Mouse (Mus musculus): Measurements from ENCODE around the gene Sec24d.

The Sec24d gene

DNA sequence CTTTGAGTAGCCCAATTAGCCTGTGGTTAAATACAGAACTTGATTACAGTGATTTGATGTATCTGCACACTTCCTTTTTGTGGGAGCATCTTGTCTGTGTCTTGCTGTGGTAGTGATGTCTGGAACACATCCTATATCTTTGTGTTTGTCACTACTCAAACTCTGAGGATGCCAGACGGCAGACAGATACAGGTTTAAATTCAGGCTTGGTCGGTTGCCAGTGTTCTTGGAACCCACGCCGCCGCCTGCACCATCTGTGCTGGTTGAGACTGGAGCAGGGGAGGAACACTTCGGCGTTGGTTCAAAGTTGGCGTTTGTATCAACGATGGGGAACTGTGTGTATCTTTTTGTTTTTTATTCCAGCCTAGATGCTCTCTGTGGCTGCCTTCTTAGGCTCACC lies 31.0 kb downstream of the Sec24d start:
- DNase-seq: no peak

- DNase-seq: no peak
These were observed 34.3 kb downstream of the Sec24d start for GRCm38 (mm10) chr3:123301521-123301920.

GRCm38 (mm10) chr3:123305611-123306010 lies 38.4 kb downstream of the Sec24d start:
- DNase-seq: no peak

- no peak for DNase-seq
These were observed 40.2 kb downstream of the Sec24d start for GRCm38 (mm10) chr3:123307446-123307845.

GRCm38 (mm10) chr3:123309141-123309540 lies 41.9 kb downstream of the Sec24d start:
- no peak for DNase-seq

- DNase-seq: no peak
These were observed 45.3 kb downstream of the Sec24d start for GRCm38 (mm10) chr3:123312477-123313062.

DNA sequence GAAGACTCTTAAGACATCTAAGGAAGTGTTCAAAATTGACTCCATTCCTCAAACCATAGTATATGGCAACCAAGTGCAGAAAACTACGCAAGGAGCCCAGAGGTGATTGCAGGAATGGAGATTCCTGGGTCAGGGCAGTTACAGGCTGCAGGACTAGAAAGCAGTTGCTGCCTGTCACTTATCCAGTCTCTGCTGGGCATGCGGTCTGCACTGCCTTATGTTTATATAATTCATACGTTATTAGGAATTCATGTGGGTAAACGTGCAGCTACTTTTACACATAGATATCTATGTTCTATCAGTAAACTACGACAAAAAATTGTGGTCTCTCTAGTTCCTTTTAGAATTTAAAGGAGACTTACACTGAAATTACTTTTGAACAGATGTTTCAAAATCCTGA lies 46.2 kb downstream of the Sec24d start:
- DNase-seq: no peak

GRCm38 (mm10) chr3:123313920-123314614 lies 46.8 kb downstream of the Sec24d start:
- no peak for DNase-seq

GRCm38 (mm10) chr3:123316066-123316465 lies 48.8 kb downstream of the Sec24d start:
- DNase-seq: no peak

GRCm38 (mm10) chr3:123317081-123317480 lies 49.8 kb downstream of the Sec24d start:
- no peak for DNase-seq

- no peak for DNase-seq
These were observed 53.1 kb downstream of the Sec24d start for GRCm38 (mm10) chr3:123320341-123320740.

DNA sequence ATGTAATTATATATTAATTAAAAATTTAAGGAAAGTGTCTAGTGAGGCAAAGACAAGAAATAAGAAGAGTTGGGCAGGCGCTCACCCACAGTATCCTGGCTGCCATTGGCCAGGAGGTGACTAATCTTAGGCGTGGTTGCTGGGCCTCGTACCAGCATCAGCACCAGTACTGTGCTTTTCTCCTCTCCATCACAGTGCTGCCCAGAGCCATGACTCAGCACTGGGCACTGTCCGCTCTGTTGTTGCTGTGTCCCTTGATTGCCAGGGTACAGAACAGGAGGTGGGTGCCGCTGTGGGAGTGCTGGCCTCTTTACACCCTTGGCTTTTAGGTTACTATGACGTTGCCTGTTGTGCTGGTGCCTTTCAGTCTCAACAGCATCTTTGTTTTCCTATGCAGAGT lies 54.4 kb downstream of the Sec24d start:
- DNase-seq: no peak

GRCm38 (mm10) chr3:123322147-123322546 lies 54.9 kb downstream of the Sec24d start:
- DNase-seq: no peak

DNA sequence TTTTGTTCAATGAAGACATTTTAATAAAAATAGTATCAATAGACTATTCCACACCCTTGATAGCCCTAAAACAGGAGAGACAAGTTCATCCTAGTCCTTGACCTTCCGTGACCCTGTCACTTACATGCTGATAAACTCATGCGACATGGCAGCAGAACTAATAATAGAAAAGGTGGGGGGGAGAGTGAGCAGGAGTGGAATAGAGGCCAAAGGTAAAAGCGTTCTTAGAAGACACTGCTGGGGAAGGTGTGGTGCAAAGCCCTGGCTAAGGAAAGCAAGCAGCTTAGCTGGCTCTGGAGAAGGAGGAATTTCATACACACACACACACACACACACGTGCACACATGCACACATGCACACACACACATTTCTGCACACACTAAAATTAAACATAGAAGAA lies 57.1 kb downstream of the Sec24d start:
- no peak for DNase-seq

DNA sequence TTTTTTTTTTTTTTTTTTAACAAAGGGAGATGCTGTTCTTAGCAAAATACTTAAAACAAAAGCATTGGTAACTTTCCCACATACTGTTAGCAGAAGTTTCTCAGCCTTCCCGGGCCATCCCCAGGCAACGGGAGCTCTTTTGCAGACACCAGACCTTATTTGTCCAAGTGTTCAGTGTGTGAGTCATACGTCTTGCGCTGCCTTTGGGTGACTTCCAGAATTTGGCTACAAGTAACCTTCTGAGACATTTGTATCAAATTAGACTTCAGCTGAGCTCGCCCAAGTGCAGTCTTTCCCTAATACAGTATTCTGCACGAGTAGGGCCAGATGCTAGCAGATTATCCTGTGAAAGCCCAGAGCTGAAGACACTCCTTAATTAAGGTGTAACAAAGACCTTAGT lies 62.0 kb downstream of the Sec24d start:
- DNase-seq: peak; percentile 28

DNA sequence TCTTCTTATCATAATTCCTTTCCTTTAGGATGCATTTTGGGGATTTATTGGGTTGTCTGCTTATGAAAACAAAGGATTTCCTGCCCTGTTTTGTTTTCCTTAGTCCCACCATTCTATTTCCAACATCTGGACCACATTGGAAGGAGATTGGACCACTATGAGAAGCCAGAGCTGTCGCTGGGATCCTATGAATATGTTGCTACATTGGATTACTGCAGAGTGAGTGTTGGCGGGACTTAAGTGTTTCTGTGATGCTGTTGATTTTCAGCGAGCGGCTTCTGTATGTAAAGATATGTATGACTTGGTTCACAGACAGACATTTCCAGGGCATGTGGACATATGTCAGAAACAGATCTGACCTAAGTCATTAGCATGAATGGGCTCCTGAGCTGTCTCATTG lies 63.0 kb downstream of the Sec24d start:
- DNase-seq: no peak

GRCm38 (mm10) chr3:123332330-123333054 lies 65.2 kb downstream of the Sec24d start:
- no peak for DNase-seq

- no peak for DNase-seq
These were observed 65.8 kb downstream of the Sec24d start for GRCm38 (mm10) chr3:123333055-123333424.

DNA sequence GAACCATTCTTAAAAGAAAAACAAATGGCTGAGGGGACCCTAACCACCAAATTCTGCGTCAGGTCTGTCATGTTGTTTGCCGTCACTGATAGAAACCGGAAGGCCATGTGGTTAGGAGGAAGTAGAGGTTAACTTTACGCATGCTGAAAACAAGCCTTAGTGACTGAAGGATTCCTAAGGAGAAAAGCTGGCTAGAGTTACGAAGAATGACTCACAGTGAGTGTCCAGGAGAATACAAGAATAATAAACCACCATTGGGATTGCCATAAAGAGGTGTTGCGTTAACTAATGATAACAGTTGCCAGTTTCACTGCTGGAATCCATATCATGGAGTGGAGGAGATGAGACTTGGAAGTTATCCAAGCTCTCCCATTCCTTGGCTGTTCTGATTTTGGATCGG lies 67.7 kb downstream of the Sec24d start:
- DNase-seq: no peak

- peak; percentile 12 for DNase-seq
These were observed 68.2 kb downstream of the Sec24d start for GRCm38 (mm10) chr3:123335480-123335879.

- DNase-seq: no peak
These were observed 69.2 kb downstream of the Sec24d start for GRCm38 (mm10) chr3:123336455-123336854.

GRCm38 (mm10) chr3:123336951-123337350 lies 69.7 kb downstream of the Sec24d start:
- DNase-seq: no peak

- DNase-seq: no peak
These were observed 70.6 kb downstream of the Sec24d start for GRCm38 (mm10) chr3:123337853-123338252.

DNA sequence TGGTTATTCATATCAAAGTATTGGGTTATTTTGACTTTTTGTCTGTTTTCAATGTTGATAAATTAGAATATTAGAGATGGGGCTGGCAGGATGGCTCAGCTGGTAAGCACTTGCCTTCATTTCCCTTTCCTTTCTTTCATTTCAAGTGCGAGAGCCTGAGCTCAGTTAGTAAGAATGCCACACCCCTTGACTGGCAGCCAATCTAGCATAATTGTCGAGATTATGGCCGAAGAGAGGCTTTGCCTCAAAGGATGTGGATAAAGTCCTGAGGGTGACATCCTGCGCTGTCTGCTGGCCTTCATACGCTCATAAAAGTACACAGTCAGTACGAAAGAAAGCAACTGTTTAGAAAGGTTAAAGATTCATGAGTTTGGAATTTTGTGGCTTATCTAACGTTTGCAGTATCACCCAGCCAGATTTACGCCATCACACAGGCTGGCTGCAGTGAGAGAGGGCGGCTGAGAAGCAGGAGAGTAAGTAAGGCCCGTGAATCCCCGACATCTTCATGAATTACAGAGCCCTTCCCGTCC lies 71.5 kb downstream of the Sec24d start:
- DNase-seq: peak; percentile 10
